ENCODE assay signal across 11 mouse cellular contexts in the genomic region with DNA sequence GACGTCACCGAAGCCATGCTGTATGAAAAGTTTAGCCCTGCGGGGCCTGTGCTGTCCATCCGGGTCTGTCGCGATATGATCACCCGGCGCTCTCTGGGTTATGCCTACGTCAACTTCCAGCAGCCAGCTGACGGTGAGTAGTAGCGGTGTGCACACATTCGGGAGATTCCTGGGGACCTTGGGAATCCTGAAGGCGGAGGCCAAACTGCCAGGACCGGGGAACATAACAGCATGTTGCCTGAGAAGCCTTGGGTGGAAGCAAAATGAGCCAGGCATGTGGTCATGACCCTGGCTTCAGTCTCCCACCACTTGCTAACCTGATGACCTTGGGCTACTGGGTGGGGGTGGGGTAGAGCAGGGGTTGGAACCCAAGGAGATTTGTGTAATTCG. TPM values are rescaled to one million over a fixed set of nuclear protein-coding genes. Genes with fewer than 3 reads are reported as not detected.
A peak's percentile ranks its signal among the peaks of the same experiment; 100 is the strongest.
DNase-seq lines count a peak whose midpoint lies in the region; ATAC-seq and TF ChIP-seq lines count a peak whose summit lies in the region.
"Not testable (repeated sequence)": the region's sequence is repeated elsewhere in the genome, so short reads cannot be mapped to it uniquely, and the experiment has no call there.
"Had no signal": no experiment of that assay in that cellular context is flagged by ENCODE, and none has a peak within 500 bp of the region (broad histone marks: within the 10 kb centered on the region; RNA-seq: fewer than 3 reads in every experiment).

No protein-coding gene starts in this region.

- WGBS in forebrain, embryonic 13.5 days = 0% methylated on average over 13 of the region's 15 CpGs
- 0% methylated on average over 12 of the region's 15 CpGs for WGBS in heart, postnatal 0 days
- under 1% methylated on average over 11 of the region's 15 CpGs for WGBS in kidney, embryonic 16.5 days
- 2% methylated on average over 10 of the region's 15 CpGs for WGBS in lung, embryonic 14.5 days
- 0% methylated on average over 14 of the region's 15 CpGs for WGBS in neural tube, embryonic 11.5 days

- peaks cover 43% of the 10 kb centered on the region for H3K36me3 ChIP-seq in ES-Bruce4 (ENCODE audit: control insufficient read depth, insufficient read depth, low read length, poor library complexity, severe bottlenecking)
- H3K36me3 ChIP-seq in forebrain, embryonic 13.5 days (ENCODE audit: poor library complexity, severe bottlenecking) = peaks cover 21% of the 10 kb centered on the region
- H3K36me3 ChIP-seq in heart, postnatal 0 days (replicated peaks; ENCODE audit: control insufficient read depth, insufficient read depth, low read length) = peaks cover 20% of the 10 kb centered on the region
- peaks cover 18% of the 10 kb centered on the region for H3K36me3 ChIP-seq in kidney, embryonic 16.5 days (ENCODE audit: insufficient read depth, low read length)
- peaks cover 37% of the 10 kb centered on the region for H3K36me3 ChIP-seq in lung, embryonic 14.5 days (ENCODE audit: insufficient read depth)
- H3K36me3 ChIP-seq in neural tube, embryonic 11.5 days (ENCODE audit: control insufficient read depth, insufficient read depth, low read length) = not testable (repeated sequence)

- not testable (repeated sequence) for H3K27ac ChIP-seq in ES-Bruce4 (ENCODE audit: insufficient read depth, low read length); forebrain, embryonic 13.5 days; kidney, embryonic 16.5 days (ENCODE audit: low read length); neural tube, embryonic 11.5 days (ENCODE audit: low read depth, low read length)
- H3K27ac ChIP-seq in brown adipose tissue, adult 24 weeks (replicated peaks; ENCODE audit: low read depth, low read length) = peak overlapping the region; percentile 60
- H3K27ac ChIP-seq in heart, postnatal 0 days (ENCODE audit: low read depth) = peak overlapping the region; percentile 93
- H3K27ac ChIP-seq in lung, embryonic 14.5 days (ENCODE audit: low read depth) = peak overlapping the region; percentile 24; the same call in 1 of the 2 replicates

- H3K9me3 ChIP-seq in ES-Bruce4 (replicated peaks; ENCODE audit: control insufficient read depth, insufficient read depth, low read length, poor library complexity, severe bottlenecking); forebrain, embryonic 13.5 days (replicated peaks); heart, postnatal 0 days (replicated peaks; ENCODE audit: control insufficient read depth, low read length); kidney, embryonic 16.5 days (ENCODE audit: low read length); lung, embryonic 14.5 days (ENCODE audit: low read depth, low read length); neural tube, embryonic 11.5 days (ENCODE audit: control insufficient read depth, low read length): not testable (repeated sequence)

- H3K4me1 ChIP-seq in ES-Bruce4 (ENCODE audit: control insufficient read depth, insufficient read depth, low read length); brown adipose tissue, adult 24 weeks (ENCODE audit: control insufficient read depth, insufficient read depth, insufficient read length, low read length); lung, embryonic 14.5 days (ENCODE audit: insufficient read depth): not testable (repeated sequence)
- peaks cover 27% of the 10 kb centered on the region for H3K4me1 ChIP-seq in forebrain, embryonic 13.5 days
- peaks cover 29% of the 10 kb centered on the region for H3K4me1 ChIP-seq in heart, postnatal 0 days (ENCODE audit: control insufficient read depth, insufficient read depth)
- H3K4me1 ChIP-seq in kidney, embryonic 16.5 days (ENCODE audit: insufficient read depth, low read length) = peaks cover 31% of the 10 kb centered on the region
- H3K4me1 ChIP-seq in neural tube, embryonic 11.5 days (ENCODE audit: control insufficient read depth, insufficient read depth, low read length) = peaks cover 19% of the 10 kb centered on the region

- DNase-seq in heart, postnatal 0 days (ENCODE audit: low spot score) = peak; percentile 56
- peak; percentile 32 for DNase-seq in lung, embryonic 14.5 days
- DNase-seq in neural tube, embryonic 11.5 days (ENCODE audit: low spot score) = peak; percentile 20
- DNase-seq in thymus, postnatal 25 days = peak; percentile 21

- H3K4me2 ChIP-seq in forebrain, embryonic 13.5 days = peak overlapping the region; percentile 90
- peak overlapping the region; percentile 73 for H3K4me2 ChIP-seq in heart, postnatal 0 days (ENCODE audit: low read depth, low read length)
- H3K4me2 ChIP-seq in kidney, embryonic 16.5 days (replicated peaks; ENCODE audit: low read depth, low read length) = peak overlapping the region; percentile 94
- peak overlapping the region; percentile 96 for H3K4me2 ChIP-seq in lung, embryonic 14.5 days
- H3K4me2 ChIP-seq in neural tube, embryonic 11.5 days (ENCODE audit: low read depth) = peak overlapping the region; percentile 88

- peak; percentile 22 for ATAC-seq in forebrain, embryonic 13.5 days
- peak; percentile 42 for ATAC-seq in heart, postnatal 0 days (ENCODE audit: insufficient read depth, low read depth)
- not testable (repeated sequence) for ATAC-seq in kidney, embryonic 16.5 days (ENCODE audit: low FRiP score, low TSS enrichment); neural tube, embryonic 11.5 days (ENCODE audit: insufficient read depth, low FRiP score, low TSS enrichment)
- peak; percentile 35; the same call in 1 of the 2 replicates for ATAC-seq in lung, embryonic 14.5 days (ENCODE audit: insufficient read depth)

- peak overlapping the region; percentile 78 for H3K4me3 ChIP-seq in ES-Bruce4 (ENCODE audit: low read depth, low read length)
- peak overlapping the region; percentile 66 for H3K4me3 ChIP-seq in brown adipose tissue, adult 24 weeks (ENCODE audit: insufficient read depth, low read depth, low read length)
- peak overlapping the region; percentile 61 for H3K4me3 ChIP-seq in forebrain, embryonic 13.5 days
- peak overlapping the region; percentile 51 for H3K4me3 ChIP-seq in heart, postnatal 0 days (ENCODE audit: low read depth, low read length)
- peak overlapping the region; percentile 69 for H3K4me3 ChIP-seq in kidney, embryonic 16.5 days (ENCODE audit: low read length)
- peak overlapping the region; percentile 59 for H3K4me3 ChIP-seq in lung, embryonic 14.5 days (ENCODE audit: low read depth, low read length)
- H3K4me3 ChIP-seq in neural tube, embryonic 11.5 days (ENCODE audit: low read depth, low read length) = peak overlapping the region; percentile 60

- H3K27me3 ChIP-seq in ES-Bruce4 (ENCODE audit: control insufficient read depth, insufficient read depth, low read length, poor library complexity, severe bottlenecking); forebrain, embryonic 13.5 days; heart, postnatal 0 days (ENCODE audit: control insufficient read depth, insufficient read depth, low read length); kidney, embryonic 16.5 days (ENCODE audit: insufficient read depth, low read length); lung, embryonic 14.5 days (ENCODE audit: insufficient read depth, low read length); neural tube, embryonic 11.5 days (ENCODE audit: control insufficient read depth, insufficient read depth, low read length): not testable (repeated sequence)

- TF ChIP-seq CTCF in ES-Bruce4 (IDR thresholded peaks at IDR 0.05; ENCODE audit: low read depth, low read length); heart, postnatal 0 days (IDR thresholded peaks at IDR 0.05; ENCODE audit: low read depth); lung, embryonic 14.5 days (IDR thresholded peaks at IDR 0.05; ENCODE audit: low read depth): not testable (repeated sequence)

- not testable (repeated sequence) for TF ChIP-seq POLR2A in ES-Bruce4 (IDR thresholded peaks at IDR 0.05; ENCODE audit: insufficient read depth, low read length)

- peak overlapping the region; percentile 61 for H3K9ac ChIP-seq in ES-Bruce4 (ENCODE audit: low read depth, poor library complexity, severe bottlenecking)
- H3K9ac ChIP-seq in forebrain, embryonic 13.5 days = peak overlapping the region; percentile 75
- peak overlapping the region; percentile 54 for H3K9ac ChIP-seq in heart, postnatal 0 days (replicated peaks; ENCODE audit: low read depth, low read length)
- peak overlapping the region; percentile 66 for H3K9ac ChIP-seq in kidney, embryonic 16.5 days (replicated peaks; ENCODE audit: low read length)
- H3K9ac ChIP-seq in lung, embryonic 14.5 days = peak overlapping the region; percentile 65
- peak overlapping the region; percentile 63 for H3K9ac ChIP-seq in neural tube, embryonic 11.5 days (ENCODE audit: low read length)

- TF ChIP-seq EP300 in ES-Bruce4 (IDR thresholded peaks at IDR 0.05; ENCODE audit: insufficient read depth, low read depth, low read length); heart, postnatal 0 days (IDR thresholded peaks at IDR 0.05; ENCODE audit: low read depth): not testable (repeated sequence)

RNA-seq across cellular contexts. Expression of a gene that starts 21.5 kb away (rescaled TPM):
- 221 and 225 TPM in 2 replicates for polyA plus RNA-seq in ES-Bruce4 (2011; ENCODE audit: insufficient read depth, insufficient read length, low read depth, missing spikeins)
- 45.5 and 52.1 TPM in 2 replicates for polyA plus RNA-seq in brown adipose tissue, adult 24 weeks (2012; ENCODE audit: insufficient read depth, insufficient read length, missing spikeins)
- 27.7 and 28.6 TPM in 2 replicates for polyA plus RNA-seq in forebrain, embryonic 13.5 days (2015; fragmentation: Nextera tagmentation; extraction: Ambion mirVana)
- total RNA-seq in heart, postnatal 0 days (2014; rRNA removed; ENCODE audit: low replicate concordance) = 350 and 355 TPM in 2 replicates
- 54.6 and 55.3 TPM in 2 replicates for polyA plus RNA-seq in heart, postnatal 0 days (2015; fragmentation: Nextera tagmentation; extraction: Ambion mirVana)
- polyA plus RNA-seq in kidney, embryonic 16.5 days (2015; fragmentation: Nextera tagmentation; extraction: Ambion mirVana) = 45.0 and 47.7 TPM in 2 replicates
- 46.1 and 50.0 TPM in 2 replicates for polyA plus RNA-seq in lung, embryonic 14.5 days (2014; fragmentation: Nextera tagmentation; extraction: Ambion mirVana)
- polyA plus RNA-seq in neural tube, embryonic 11.5 days (2014; fragmentation: Nextera tagmentation; extraction: Ambion mirVana) = 41.4 and 46.6 TPM in 2 replicates

RNA-seq across cellular contexts. Expression of a gene that starts 39.8 kb away (rescaled TPM):
- 0.45 TPM in 1 of 2 replicates, not detected in the other for polyA plus RNA-seq in ES-Bruce4 (2011; ENCODE audit: insufficient read depth, insufficient read length, low read depth, missing spikeins)
- polyA plus RNA-seq in brown adipose tissue, adult 24 weeks (2012; ENCODE audit: insufficient read depth, insufficient read length, missing spikeins) = not detected in 2 replicates
- polyA plus RNA-seq in forebrain, embryonic 13.5 days (2015; fragmentation: Nextera tagmentation; extraction: Ambion mirVana) = not detected in 2 replicates
- not detected in 2 replicates for total RNA-seq in heart, postnatal 0 days (2014; rRNA removed; ENCODE audit: low replicate concordance)
- not detected in 2 replicates for polyA plus RNA-seq in heart, postnatal 0 days (2015; fragmentation: Nextera tagmentation; extraction: Ambion mirVana)
- polyA plus RNA-seq in kidney, embryonic 16.5 days (2015; fragmentation: Nextera tagmentation; extraction: Ambion mirVana) = 0.16 TPM in 1 of 2 replicates, not detected in the other
- polyA plus RNA-seq in lung, embryonic 14.5 days (2014; fragmentation: Nextera tagmentation; extraction: Ambion mirVana) = not detected in 2 replicates
- polyA plus RNA-seq in neural tube, embryonic 11.5 days (2014; fragmentation: Nextera tagmentation; extraction: Ambion mirVana) = not detected in 2 replicates
- total RNA-seq: adrenal gland, postnatal 25 days; left cerebral cortex, postnatal 14 days had no signal
- polyA plus RNA-seq: inflammation-experienced regulatory T-cells, adult 6 months had no signal

RNA-seq across cellular contexts. Expression of a gene that starts 50.3 kb away (rescaled TPM):
- polyA plus RNA-seq in ES-Bruce4 (2011; ENCODE audit: insufficient read depth, insufficient read length, low read depth, missing spikeins) = not detected in 2 replicates
- polyA plus RNA-seq in brown adipose tissue, adult 24 weeks (2012; ENCODE audit: insufficient read depth, insufficient read length, missing spikeins) = 8.3 and 8.9 TPM in 2 replicates
- polyA plus RNA-seq in forebrain, embryonic 13.5 days (2015; fragmentation: Nextera tagmentation; extraction: Ambion mirVana) = 3.8 and 4.1 TPM in 2 replicates
- 9.0 and 12.3 TPM in 2 replicates for total RNA-seq in heart, postnatal 0 days (2014; rRNA removed; ENCODE audit: low replicate concordance)
- polyA plus RNA-seq in heart, postnatal 0 days (2015; fragmentation: Nextera tagmentation; extraction: Ambion mirVana) = 8.9 and 9.0 TPM in 2 replicates
- 48.8 and 50.7 TPM in 2 replicates for polyA plus RNA-seq in kidney, embryonic 16.5 days (2015; fragmentation: Nextera tagmentation; extraction: Ambion mirVana)
- polyA plus RNA-seq in lung, embryonic 14.5 days (2014; fragmentation: Nextera tagmentation; extraction: Ambion mirVana) = 34.9 and 36.9 TPM in 2 replicates
- polyA plus RNA-seq in neural tube, embryonic 11.5 days (2014; fragmentation: Nextera tagmentation; extraction: Ambion mirVana) = 27.2 and 34.0 TPM in 2 replicates

RNA-seq across cellular contexts. Expression of a gene that starts 59.4 kb away (rescaled TPM):
- polyA plus RNA-seq in ES-Bruce4 (2011; ENCODE audit: insufficient read depth, insufficient read length, low read depth, missing spikeins) = 2.3 and 2.4 TPM in 2 replicates
- polyA plus RNA-seq in brown adipose tissue, adult 24 weeks (2012; ENCODE audit: insufficient read depth, insufficient read length, missing spikeins) = not detected in 2 replicates
- not detected in 2 replicates for polyA plus RNA-seq in forebrain, embryonic 13.5 days (2015; fragmentation: Nextera tagmentation; extraction: Ambion mirVana)
- total RNA-seq in heart, postnatal 0 days (2014; rRNA removed; ENCODE audit: low replicate concordance) = not detected in 2 replicates
- polyA plus RNA-seq in heart, postnatal 0 days (2015; fragmentation: Nextera tagmentation; extraction: Ambion mirVana) = not detected in 2 replicates
- 0.32 and 0.36 TPM in 2 replicates for polyA plus RNA-seq in kidney, embryonic 16.5 days (2015; fragmentation: Nextera tagmentation; extraction: Ambion mirVana)
- 0.11 and 0.30 TPM in 2 replicates for polyA plus RNA-seq in lung, embryonic 14.5 days (2014; fragmentation: Nextera tagmentation; extraction: Ambion mirVana)
- 0.15 and 0.45 TPM in 2 replicates for polyA plus RNA-seq in neural tube, embryonic 11.5 days (2014; fragmentation: Nextera tagmentation; extraction: Ambion mirVana)
- total RNA-seq: adrenal gland, postnatal 25 days had no signal
- polyA plus RNA-seq: inflammation-experienced regulatory T-cells, adult 6 months had no signal
